Mouse (Mus musculus) erythroid progenitor cell, adult 5-6 weeks (primary cell): ENCODE data around the gene Tra2a. TPM values are rescaled to one million over a fixed set of nuclear protein-coding genes. Genes with fewer than 3 reads are reported as not detected.

Experiments
- ATAC-seq: replicated peaks from 2 replicates; pipeline ENCODE4 v1.8.0; 2016; ENCODE audit warnings: moderate number of reproducible peaks, mild to moderate bottlenecking, moderate TSS enrichment, inconsistent platforms; ENCODE audit not compliant: poor library complexity, low FRiP score, severe bottlenecking
- total RNA-seq, 2 experiments: library from RNA; stranded (forward) in 1 of 2; stranded (reverse) in 1 of 2; fragments of 150-400 nt in 1 of 2; fragments of 186-747, 209-891 nt in 1 of 2; gene quantifications; 2 replicates each; pipeline versions ENCODE4 v1.2.3 to v1.2.4; 2015 to 2017; ENCODE audit warnings: low replicate concordance in 2 of 2

The Tra2a gene
- total RNA-seq, 2 experiments from 2014 or later, result 116 to 196 TPM

- ATAC-seq, result no peak
Measured at GRCm38 (mm10) chr6:49242331-49242730, 21.5 kb downstream of the Tra2a start.

GRCm38 (mm10) chr6:49241562-49241961, 22.3 kb downstream of the Tra2a start:
- no peak for ATAC-seq

GRCm38 (mm10) chr6:49236331-49236730, 27.5 kb downstream of the Tra2a start:
- ATAC-seq, result peak; percentile 100

GRCm38 (mm10) chr6:49233356-49233755, 30.5 kb downstream of the Tra2a start:
- 0 out of 2 replicates have a peak, but pooled peaks have one; percentile 49 for ATAC-seq

- ATAC-seq, result no peak
Measured at GRCm38 (mm10) chr6:49228126-49228679, 35.6 kb downstream of the Tra2a start.

- no peak for ATAC-seq
Measured at GRCm38 (mm10) chr6:49227184-49227735, 36.6 kb downstream of the Tra2a start.

- ATAC-seq, result no peak
Measured at GRCm38 (mm10) chr6:49225728-49226123, 38.1 kb downstream of the Tra2a start.

GRCm38 (mm10) chr6:49224923-49225727, 38.7 kb downstream of the Tra2a start:
- ATAC-seq, result no peak

GRCm38 (mm10) chr6:49221906-49222305, 41.9 kb downstream of the Tra2a start:
- no peak for ATAC-seq

- no peak for ATAC-seq
Measured at GRCm38 (mm10) chr6:49219920-49220604, 43.8 kb downstream of the Tra2a start.

GRCm38 (mm10) chr6:49219001-49219560, 44.8 kb downstream of the Tra2a start:
- ATAC-seq, result no peak

- ATAC-seq, result no peak
Measured at GRCm38 (mm10) chr6:49218275-49218802, 45.5 kb downstream of the Tra2a start.

- peak; percentile 95 for ATAC-seq
Measured at GRCm38 (mm10) chr6:49217581-49218274, 46.1 kb downstream of the Tra2a start.

GRCm38 (mm10) chr6:49216811-49217542, 46.9 kb downstream of the Tra2a start:
- ATAC-seq, result no peak

- ATAC-seq, result no peak
Measured at GRCm38 (mm10) chr6:49215748-49216585, 47.9 kb downstream of the Tra2a start.

GRCm38 (mm10) chr6:49214928-49215747, 48.7 kb downstream of the Tra2a start, which contains the start of gene Igf2bp3:
TSS of gene Igf2bp3 (minus strand) at chr6:49214957.
- ATAC-seq, result no peak
